Mouse (Mus musculus) cortical plate, adult 2 months (tissue): ENCODE data around the gene Hoxc11.

Experiments
- CTCF ChIP-seq: fragments of 200-500 bp; IDR thresholded peaks from 2 replicates; pipeline ENCODE4 v1.5.1; 2011; ENCODE audit warnings: mild to moderate bottlenecking, control low read depth, low read length; ENCODE audit not compliant: insufficient read depth; ENCODE audit errors: extremely low read depth
- POLR2A ChIP-seq: fragments of 200-500 bp; IDR thresholded peaks from 2 replicates; pipeline ENCODE4 v1.6.1; 2011; ENCODE audit warnings: mild to moderate bottlenecking, low read length, control low read depth; ENCODE audit not compliant: insufficient read depth; ENCODE audit errors: extremely low read depth

DNA sequence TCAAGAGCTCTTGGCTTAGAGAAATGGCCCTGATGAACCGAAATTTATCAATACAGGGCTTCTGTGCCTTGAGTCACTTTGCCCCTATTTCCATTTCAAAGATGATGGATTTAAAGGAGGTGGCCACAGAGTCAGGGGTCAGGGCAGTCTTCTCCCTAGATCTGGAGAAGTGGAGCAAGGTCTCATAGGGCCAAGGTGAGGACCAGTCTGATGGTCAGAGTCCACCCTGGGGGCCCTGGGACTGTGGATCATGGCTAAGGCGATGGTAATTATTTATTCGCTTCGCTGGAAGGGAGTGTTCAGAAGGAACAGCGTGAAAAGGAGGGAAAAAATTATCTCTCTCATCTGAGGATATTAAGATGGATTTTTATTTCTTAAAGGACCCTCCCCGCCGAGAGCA is 20.8 kb downstream of the Hoxc11 start:
- TF ChIP-seq CTCF (no peak), POLR2A (no peak)
